Mouse (Mus musculus): ENCODE results near the gene Nucks1. TPM values are rescaled to one million over a fixed set of nuclear protein-coding genes. Genes with fewer than 3 reads are reported as not detected.

Gene Nucks1
- 5.6 and 11.3 TPM in 2 replicates for polyA plus RNA-seq (2012; rRNA removed)

- TF ChIP-seq POLR2A (IDR thresholded peaks at IDR 0.05; ENCODE audit: borderline replicate concordance, extremely low read depth, low read depth, low read length) = 0 out of 2 replicates have a peak, but pooled peaks have one; percentile 32
- no peak for TF ChIP-seq CTCF (IDR thresholded peaks at IDR 0.05; ENCODE audit: insufficient read depth, low read length)
- peak within 1 kb of the TSS; percentile 90 for H3K4me3 ChIP-seq (replicated peaks; ENCODE audit: extremely low read depth, low read depth, low read length)
- WGBS = under 1% methylated on average over 35 of the region's 35 CpGs
- no peaks in the 10 kb centered on the region; the same call in 1 of the 2 replicates for H3K4me1 ChIP-seq (ENCODE audit: control insufficient read depth, insufficient read depth, low read length)
- peak; percentile 98 for DNase-seq
These were observed at the start of gene Nucks1 for GRCm38 (mm10) chr1:131910001-131910648. Nucks1 (plus strand) TSS chr1:131910534.

DNA sequence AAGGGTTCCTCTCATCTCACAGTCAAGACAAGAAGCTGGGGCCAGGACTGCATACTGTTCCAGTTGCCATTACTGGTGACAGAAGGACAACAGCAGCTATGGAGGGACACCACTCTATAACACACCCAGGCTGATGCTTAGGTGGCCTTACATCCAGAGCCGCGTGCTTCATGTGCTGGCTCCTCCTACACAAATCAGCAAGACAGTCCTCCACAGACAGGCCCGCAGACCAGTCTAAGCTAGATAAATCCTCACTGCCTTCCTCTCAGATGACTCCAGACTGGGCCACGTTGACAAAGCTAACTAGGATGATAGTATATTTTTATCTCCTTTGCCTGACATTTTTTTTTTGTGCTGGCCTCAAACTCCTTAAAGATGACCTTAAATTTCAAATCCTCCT, 48.5 kb upstream of the Nucks1 start:
- Histone ChIP-seq H3K4me1 (ENCODE audit: control insufficient read depth, insufficient read depth, low read length) (no peaks in the 10 kb centered on the region), H3K4me3 (replicated peaks; ENCODE audit: extremely low read depth, low read depth, low read length) (no peak overlapping the region)
- no peak for TF ChIP-seq POLR2A (IDR thresholded peaks at IDR 0.05; ENCODE audit: borderline replicate concordance, extremely low read depth, low read depth, low read length)
- DNase-seq = no peak
- WGBS = 80% methylated on average over 4 of the region's 4 CpGs

DNA sequence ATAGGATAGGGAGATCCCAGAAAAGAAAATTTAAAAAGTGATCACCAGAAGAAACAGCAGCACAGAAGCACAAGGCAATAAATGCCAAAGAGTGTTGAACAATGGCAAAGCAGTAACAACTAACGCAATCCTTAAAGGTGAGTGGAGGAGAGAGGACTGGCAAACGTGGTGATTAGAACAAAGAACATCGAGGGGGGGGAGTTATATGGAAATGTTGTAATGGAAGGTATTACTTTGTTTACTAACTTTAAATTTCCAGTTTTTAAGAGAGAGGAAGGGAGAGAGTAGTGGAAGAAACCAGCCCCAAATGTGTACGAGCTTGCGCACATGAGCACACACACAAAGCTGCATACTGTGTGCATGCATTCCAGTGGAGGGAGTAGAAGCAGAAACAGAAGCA, 44.7 kb upstream of the Nucks1 start:
- Histone ChIP-seq H3K4me1 (ENCODE audit: control insufficient read depth, insufficient read depth, low read length) (no peaks in the 10 kb centered on the region; the same call in 1 of the 2 replicates), H3K4me3 (replicated peaks; ENCODE audit: extremely low read depth, low read depth, low read length) (no peak overlapping the region)
- TF ChIP-seq POLR2A (IDR thresholded peaks at IDR 0.05; ENCODE audit: borderline replicate concordance, extremely low read depth, low read depth, low read length) (no peak), CTCF (IDR thresholded peaks at IDR 0.05; ENCODE audit: insufficient read depth, low read length) (no peak)
- 79% methylated on average over 5 of the region's 5 CpGs for WGBS
- no peak for DNase-seq

GRCm38 (mm10) chr1:131866304-131866999, 43.9 kb upstream of the Nucks1 start:
- no peak for TF ChIP-seq POLR2A (IDR thresholded peaks at IDR 0.05; ENCODE audit: borderline replicate concordance, extremely low read depth, low read depth, low read length)
- no peak for TF ChIP-seq CTCF (IDR thresholded peaks at IDR 0.05; ENCODE audit: insufficient read depth, low read length)
- 52% methylated on average over 6 of the region's 6 CpGs for WGBS
- H3K4me3 ChIP-seq (replicated peaks; ENCODE audit: extremely low read depth, low read depth, low read length) = no peak overlapping the region
- no peak for DNase-seq
- H3K4me1 ChIP-seq (ENCODE audit: control insufficient read depth, insufficient read depth, low read length) = no peaks in the 10 kb centered on the region; the same call in 1 of the 2 replicates

DNA sequence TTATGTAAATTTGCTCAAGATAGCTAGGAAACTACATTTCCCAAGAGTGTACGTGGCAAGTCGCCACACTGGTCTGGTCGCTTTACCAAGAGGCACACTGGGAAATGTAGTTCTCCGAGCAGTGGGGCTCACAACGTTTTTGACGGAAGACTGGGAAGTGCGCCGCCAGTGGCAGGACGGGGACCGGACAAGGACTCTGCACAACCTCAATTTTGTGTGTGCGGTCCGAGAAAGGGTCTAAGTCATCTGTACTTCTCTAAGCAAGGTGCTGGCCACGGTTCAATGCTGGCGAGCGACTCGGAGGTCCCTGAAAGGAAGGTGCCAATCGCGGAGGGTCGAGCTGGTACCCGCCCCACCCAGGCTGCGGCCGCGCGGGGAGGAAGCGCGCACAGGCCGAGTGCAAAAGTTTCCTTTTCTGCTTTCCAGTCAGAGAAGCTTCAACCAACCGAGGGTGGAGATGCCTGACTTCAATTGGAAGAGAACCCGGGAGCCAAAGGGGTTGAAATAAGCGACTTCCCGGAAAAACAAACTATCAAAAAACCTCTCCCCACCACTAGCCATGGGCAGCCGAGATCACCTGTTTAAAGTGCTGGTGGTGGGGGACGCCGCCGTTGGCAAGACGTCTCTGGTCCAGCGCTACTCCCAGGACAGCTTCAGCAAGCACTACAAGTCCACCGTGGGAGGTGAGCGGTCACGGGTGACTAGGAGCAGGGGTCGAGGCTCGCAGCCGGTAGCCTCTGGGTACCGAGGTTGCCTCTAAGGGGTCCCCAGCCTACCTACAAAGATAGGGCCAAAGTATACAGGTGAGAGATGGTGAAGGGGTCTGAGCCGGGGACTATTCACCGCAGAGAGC, 43.0 kb upstream of the Nucks1 start, which contains the start of gene Rab29:
TSS of gene Rab29 (plus strand) at position 132 of the 853 bp plus-strand sequence.
- TF ChIP-seq POLR2A (IDR thresholded peaks at IDR 0.05; ENCODE audit: borderline replicate concordance, extremely low read depth, low read depth, low read length) (peak; percentile 59; the same call in 1 of the 2 replicates), CTCF (IDR thresholded peaks at IDR 0.05; ENCODE audit: insufficient read depth, low read length) (peak; percentile 85)
- Histone ChIP-seq H3K4me3 (replicated peaks; ENCODE audit: extremely low read depth, low read depth, low read length) (peak within 1 kb of the TSS; percentile 84), H3K4me1 (ENCODE audit: control insufficient read depth, insufficient read depth, low read length) (no peaks in the 10 kb centered on the region; the same call in 1 of the 2 replicates)
- DNase-seq = peak; percentile 90
- 1% methylated on average over 46 of the region's 46 CpGs for WGBS

GRCm38 (mm10) chr1:131867946-131868290, 42.4 kb upstream of the Nucks1 start:
- Histone ChIP-seq H3K4me3 (replicated peaks; ENCODE audit: extremely low read depth, low read depth, low read length) (peak overlapping the region; percentile 84), H3K4me1 (ENCODE audit: control insufficient read depth, insufficient read depth, low read length) (no peaks in the 10 kb centered on the region; the same call in 1 of the 2 replicates)
- TF ChIP-seq POLR2A (IDR thresholded peaks at IDR 0.05; ENCODE audit: borderline replicate concordance, extremely low read depth, low read depth, low read length) = no peak
- TF ChIP-seq CTCF (IDR thresholded peaks at IDR 0.05; ENCODE audit: insufficient read depth, low read length) = no peak
- WGBS = 12% methylated on average over 10 of the region's 10 CpGs
- DNase-seq = peak; percentile 42

DNA sequence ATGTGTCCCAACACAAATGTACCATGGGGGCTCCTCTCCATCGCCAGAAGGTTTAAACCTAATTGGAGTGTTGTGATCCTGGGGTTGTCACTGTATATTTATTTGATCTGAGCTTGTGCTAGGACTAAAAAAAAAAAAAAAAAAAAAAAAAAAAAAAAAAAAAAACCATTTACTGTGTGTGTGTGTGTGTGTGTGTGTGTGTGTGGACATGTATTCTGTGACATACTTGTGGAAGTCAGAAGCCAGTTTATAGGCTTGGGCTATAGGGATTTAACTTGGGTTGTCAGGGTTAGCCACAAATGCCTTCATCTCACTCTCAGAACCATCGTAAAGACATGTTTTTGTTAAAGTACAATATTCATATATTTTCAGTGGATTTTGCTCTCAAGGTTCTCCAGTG, 40.8 kb upstream of the Nucks1 start:
- DNase-seq = no peak
- WGBS = 94% methylated on average over 2 of the region's 2 CpGs
- H3K4me1 ChIP-seq (ENCODE audit: control insufficient read depth, insufficient read depth, low read length) = no peaks in the 10 kb centered on the region; the same call in 1 of the 2 replicates
- H3K4me3 ChIP-seq (replicated peaks; ENCODE audit: extremely low read depth, low read depth, low read length) = no peak overlapping the region
- TF ChIP-seq POLR2A (IDR thresholded peaks at IDR 0.05; ENCODE audit: borderline replicate concordance, extremely low read depth, low read depth, low read length) (no peak), CTCF (IDR thresholded peaks at IDR 0.05; ENCODE audit: insufficient read depth, low read length) (no peak)

DNA sequence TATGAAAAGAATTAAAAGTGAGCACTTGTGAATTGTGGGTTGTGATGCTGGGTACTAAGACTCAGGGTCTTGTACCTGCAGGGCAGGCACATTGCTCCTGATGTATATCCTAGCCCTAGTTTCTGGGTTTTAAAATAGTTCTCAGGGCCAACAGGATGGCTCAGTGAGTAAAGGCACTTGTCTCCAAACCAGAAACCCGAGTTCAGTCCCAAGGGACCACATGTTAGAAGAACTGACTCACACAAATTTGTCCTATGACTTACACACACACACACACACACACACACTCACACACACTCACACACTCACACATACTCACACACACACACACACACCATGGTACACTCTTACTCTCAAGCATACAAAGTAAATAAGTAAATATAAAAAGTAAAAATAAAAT, 37.5 kb upstream of the Nucks1 start:
- TF ChIP-seq CTCF (IDR thresholded peaks at IDR 0.05; ENCODE audit: insufficient read depth, low read length) = no peak
- no peak for TF ChIP-seq POLR2A (IDR thresholded peaks at IDR 0.05; ENCODE audit: borderline replicate concordance, extremely low read depth, low read depth, low read length)
- Histone ChIP-seq H3K4me3 (replicated peaks; ENCODE audit: extremely low read depth, low read depth, low read length) (no peak overlapping the region), H3K4me1 (ENCODE audit: control insufficient read depth, insufficient read depth, low read length) (no peaks in the 10 kb centered on the region; the same call in 1 of the 2 replicates)
- DNase-seq = no peak
- 63% methylated on average over 1 of the region's 1 CpGs for WGBS

DNA sequence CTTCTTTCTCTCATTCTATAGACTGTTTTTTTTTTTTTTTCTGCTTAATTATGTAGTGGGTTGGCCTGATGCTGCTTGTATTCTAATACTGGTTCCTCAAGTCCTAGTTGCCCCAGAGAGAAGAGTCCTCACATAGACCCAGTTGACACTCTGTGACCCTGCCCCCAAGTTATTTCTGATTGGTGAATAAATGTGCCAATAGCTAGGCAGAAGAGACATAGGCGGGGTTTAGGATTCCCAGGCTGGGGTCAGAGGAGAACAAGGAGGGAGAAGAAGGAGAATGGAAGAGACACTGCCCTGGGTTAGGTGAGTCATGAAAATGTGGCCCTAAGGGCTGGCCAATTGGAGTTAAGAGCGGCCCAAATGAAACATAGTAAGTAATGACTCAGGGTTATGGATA, 30.5 kb upstream of the Nucks1 start:
- TF ChIP-seq CTCF (IDR thresholded peaks at IDR 0.05; ENCODE audit: insufficient read depth, low read length) (no peak), POLR2A (IDR thresholded peaks at IDR 0.05; ENCODE audit: borderline replicate concordance, extremely low read depth, low read depth, low read length) (no peak)
- DNase-seq = no peak
- WGBS = 66% methylated on average over 2 of the region's 2 CpGs
- H3K4me3 ChIP-seq (replicated peaks; ENCODE audit: extremely low read depth, low read depth, low read length) = no peak overlapping the region
- H3K4me1 ChIP-seq (ENCODE audit: control insufficient read depth, insufficient read depth, low read length) = no peaks in the 10 kb centered on the region
